Mouse (Mus musculus): ENCODE results near the gene Rassf7. TPM values are rescaled to one million over a fixed set of nuclear protein-coding genes. Genes with fewer than 3 reads are reported as not detected.

Gene Rassf7
- total and polyA plus RNA-seq, 2 experiments from 2014 or later, result 5.8 to 43.2 TPM

DNA sequence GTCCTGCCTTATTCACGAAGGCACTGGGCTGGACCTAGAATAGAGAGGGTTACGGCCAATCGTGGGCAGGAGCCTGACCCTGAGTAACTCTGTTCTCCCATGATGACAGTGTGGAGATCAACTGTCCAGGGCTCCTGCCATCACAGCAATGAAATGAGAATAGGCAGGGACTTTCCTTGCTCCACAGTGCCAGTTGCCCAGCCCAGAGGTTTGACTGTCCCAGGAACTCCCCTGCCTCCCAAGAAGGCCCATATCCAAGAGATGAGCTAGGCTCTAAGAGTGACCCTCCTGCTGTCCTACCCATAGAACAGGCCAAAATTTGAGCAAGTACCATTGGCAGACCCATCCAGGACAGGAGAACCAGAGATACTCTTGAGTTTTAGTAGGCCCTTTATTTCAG, 26.9 kb upstream of the Rassf7 start:
- Histone ChIP-seq H3K36me3 (replicated peaks; ENCODE audit: control insufficient read depth, insufficient read depth, low read length) (peaks cover 34% of the 10 kb centered on the region), H3K4me2 (ENCODE audit: low read depth, low read length) (no peak overlapping the region), H3K4me1 (ENCODE audit: control insufficient read depth, insufficient read depth) (peaks cover 5% of the 10 kb centered on the region; the same call in 1 of the 2 replicates), H3K9ac (replicated peaks; ENCODE audit: low read depth, low read length) (no peak overlapping the region), H3K9me3 (replicated peaks; ENCODE audit: control insufficient read depth, low read length) (no peaks in the 10 kb centered on the region), H3K27me3 (ENCODE audit: control insufficient read depth, insufficient read depth, low read length) (no peaks in the 10 kb centered on the region), H3K4me3 (ENCODE audit: low read depth, low read length) (no peak overlapping the region), H3K27ac (ENCODE audit: low read depth) (no peak overlapping the region)
- TF ChIP-seq CTCF (IDR thresholded peaks at IDR 0.05; ENCODE audit: low read depth) (no peak), EP300 (IDR thresholded peaks at IDR 0.05; ENCODE audit: low read depth) (no peak)
- ATAC-seq (ENCODE audit: insufficient read depth, low read depth) (no peak), DNase-seq (ENCODE audit: low spot score) (no peak)
- 89% methylated on average over 3 of the region's 3 CpGs for WGBS

DNA sequence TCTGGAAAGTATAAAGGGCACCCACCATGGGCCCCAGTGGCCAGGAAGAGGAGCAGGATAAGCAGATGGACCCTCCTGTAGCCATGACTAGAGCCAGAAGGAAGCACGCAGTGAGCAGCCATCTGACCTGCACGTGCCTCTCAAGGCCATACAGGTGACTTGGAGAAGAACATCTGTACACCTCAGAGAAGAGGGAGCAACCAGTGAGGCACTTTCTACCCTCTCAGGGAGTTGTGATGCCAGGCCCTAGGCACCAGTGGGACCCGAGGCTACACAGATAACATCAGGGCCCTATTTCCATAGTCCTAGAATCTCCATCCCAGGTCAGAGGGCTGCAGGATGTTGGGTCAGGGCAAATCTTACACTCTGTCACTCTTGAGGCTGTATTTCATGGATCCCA, 25.4 kb upstream of the Rassf7 start:
- peaks cover 5% of the 10 kb centered on the region for H3K4me1 ChIP-seq (ENCODE audit: control insufficient read depth, insufficient read depth)
- ATAC-seq (ENCODE audit: insufficient read depth, low read depth) (no peak), DNase-seq (ENCODE audit: low spot score) (no peak)
- no peak overlapping the region for H3K4me3 ChIP-seq (ENCODE audit: low read depth, low read length)
- no peaks in the 10 kb centered on the region for H3K9me3 ChIP-seq (replicated peaks; ENCODE audit: control insufficient read depth, low read length)
- H3K9ac ChIP-seq (replicated peaks; ENCODE audit: low read depth, low read length), result no peak overlapping the region
- H3K27ac ChIP-seq (ENCODE audit: low read depth), result no peak overlapping the region
- no peaks in the 10 kb centered on the region for H3K27me3 ChIP-seq (ENCODE audit: control insufficient read depth, insufficient read depth, low read length)
- 85% methylated on average over 3 of the region's 3 CpGs for WGBS
- H3K4me2 ChIP-seq (ENCODE audit: low read depth, low read length), result no peak overlapping the region
- no peak for TF ChIP-seq EP300 (IDR thresholded peaks at IDR 0.05; ENCODE audit: low read depth)
- no peak for TF ChIP-seq CTCF (IDR thresholded peaks at IDR 0.05; ENCODE audit: low read depth)
- peaks cover 34% of the 10 kb centered on the region for H3K36me3 ChIP-seq (replicated peaks; ENCODE audit: control insufficient read depth, insufficient read depth, low read length)

DNA sequence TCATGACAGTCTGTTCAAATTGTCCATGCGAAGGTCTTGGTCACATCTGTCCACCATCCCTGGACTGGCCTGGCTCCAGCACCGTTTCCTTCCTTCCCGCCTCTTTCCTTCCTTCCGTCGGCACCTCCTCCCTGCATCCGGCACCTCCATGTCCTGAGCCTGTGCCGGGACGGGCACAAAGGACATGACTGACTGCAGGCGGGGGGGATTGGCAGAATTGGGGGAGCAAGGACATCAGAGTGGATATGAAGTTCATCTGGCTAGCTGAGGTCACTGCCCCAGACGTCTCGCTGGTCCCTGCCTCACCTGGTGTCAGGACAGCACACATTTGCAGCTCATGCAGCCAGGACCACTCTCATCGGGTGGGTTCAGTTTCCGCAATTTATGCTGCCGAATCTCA, 24.6 kb upstream of the Rassf7 start:
- ATAC-seq (ENCODE audit: insufficient read depth, low read depth) (no peak), DNase-seq (ENCODE audit: low spot score) (no peak)
- no peaks in the 10 kb centered on the region for H3K27me3 ChIP-seq (ENCODE audit: control insufficient read depth, insufficient read depth, low read length)
- 72% methylated on average over 14 of the region's 14 CpGs for WGBS
- no peak overlapping the region for H3K27ac ChIP-seq (ENCODE audit: low read depth)
- H3K4me1 ChIP-seq (ENCODE audit: control insufficient read depth, insufficient read depth), result peaks cover 5% of the 10 kb centered on the region
- H3K4me2 ChIP-seq (ENCODE audit: low read depth, low read length), result no peak overlapping the region
- TF ChIP-seq EP300 (IDR thresholded peaks at IDR 0.05; ENCODE audit: low read depth), result no peak
- no peak for TF ChIP-seq CTCF (IDR thresholded peaks at IDR 0.05; ENCODE audit: low read depth)
- H3K9me3 ChIP-seq (replicated peaks; ENCODE audit: control insufficient read depth, low read length), result no peaks in the 10 kb centered on the region
- no peak overlapping the region for H3K4me3 ChIP-seq (ENCODE audit: low read depth, low read length)
- peaks cover 34% of the 10 kb centered on the region for H3K36me3 ChIP-seq (replicated peaks; ENCODE audit: control insufficient read depth, insufficient read depth, low read length)
- no peak overlapping the region for H3K9ac ChIP-seq (replicated peaks; ENCODE audit: low read depth, low read length)

DNA sequence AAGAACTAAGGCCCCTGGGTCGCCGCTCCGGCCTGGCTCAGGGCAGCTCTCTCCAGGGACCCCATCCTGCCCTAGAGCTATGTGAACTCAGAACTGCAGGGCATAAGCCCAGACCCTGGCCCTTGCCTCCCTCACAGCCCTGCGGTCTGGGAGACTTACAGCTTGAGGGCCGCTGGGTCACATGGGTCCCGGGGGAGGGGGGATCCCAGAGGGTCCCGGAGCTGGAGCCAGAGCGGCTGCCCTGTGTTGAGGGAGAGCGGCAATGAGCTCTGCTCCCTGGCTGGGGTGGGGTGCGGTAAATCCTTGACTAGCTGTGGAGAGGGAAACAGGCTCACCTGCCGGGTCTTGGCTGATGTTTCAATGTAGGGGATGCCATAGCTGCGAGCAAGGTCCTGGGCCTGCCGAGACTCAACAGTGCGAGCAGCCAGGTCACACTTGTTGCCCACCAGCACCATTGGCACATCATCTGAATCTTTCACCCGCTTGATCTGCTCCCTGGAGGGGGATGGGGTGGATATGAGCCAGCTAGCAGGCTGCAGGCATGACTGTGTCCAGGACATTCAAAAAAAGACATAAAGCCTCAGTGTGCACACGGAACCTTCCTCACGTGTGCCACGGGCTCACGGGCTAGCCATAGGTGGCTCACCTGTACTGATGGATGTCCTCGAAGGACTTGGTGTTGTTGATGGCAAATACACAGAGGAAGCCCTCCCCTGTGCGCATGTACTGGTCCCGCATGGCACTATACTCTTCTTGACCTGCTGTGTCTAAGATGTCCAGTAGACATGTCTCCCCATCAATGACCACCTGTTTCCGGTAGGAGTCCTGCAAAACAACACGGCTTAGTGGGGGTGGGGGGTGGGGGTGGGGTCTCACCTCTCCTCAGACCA, 23.6 kb upstream of the Rassf7 start:
- no peak overlapping the region for H3K9ac ChIP-seq (replicated peaks; ENCODE audit: low read depth, low read length)
- no peaks in the 10 kb centered on the region for H3K9me3 ChIP-seq (replicated peaks; ENCODE audit: control insufficient read depth, low read length)

DNA sequence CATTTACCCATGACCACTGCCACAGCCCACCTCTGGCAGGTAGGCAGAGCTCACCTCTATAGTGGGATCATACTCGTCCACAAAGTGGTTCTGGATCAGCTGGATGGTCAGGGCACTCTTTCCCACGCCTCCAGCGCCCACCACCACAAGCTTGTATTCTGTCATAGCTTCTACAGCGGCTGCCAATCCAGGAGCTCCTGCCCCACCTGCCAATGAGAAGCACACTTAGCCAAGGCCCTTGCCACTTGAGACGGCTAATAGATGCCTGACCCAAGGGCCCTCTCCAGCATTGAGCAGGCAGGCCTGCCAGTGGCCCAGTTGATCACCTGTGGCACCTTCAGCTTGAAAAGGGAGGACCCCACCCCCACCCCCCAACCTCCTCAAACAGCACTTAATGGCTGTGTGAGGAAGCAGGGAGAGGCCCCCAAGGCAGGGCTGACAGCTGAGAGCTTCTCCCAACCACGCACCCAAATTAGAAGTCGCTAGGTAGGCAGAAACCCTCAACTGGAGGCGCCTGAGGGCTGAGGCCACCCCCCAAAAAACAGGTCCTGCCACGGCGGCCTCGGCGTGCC, 22.8 kb upstream of the Rassf7 start:
- TF ChIP-seq CTCF (IDR thresholded peaks at IDR 0.05; ENCODE audit: low read depth), result no peak
- no peak for TF ChIP-seq EP300 (IDR thresholded peaks at IDR 0.05; ENCODE audit: low read depth)
- WGBS, result 28% methylated on average over 12 of the region's 12 CpGs
- no peaks in the 10 kb centered on the region for H3K27me3 ChIP-seq (ENCODE audit: control insufficient read depth, insufficient read depth, low read length)
- peak overlapping the region; percentile 85 for H3K4me3 ChIP-seq (ENCODE audit: low read depth, low read length)
- H3K9ac ChIP-seq (replicated peaks; ENCODE audit: low read depth, low read length), result peak overlapping the region; percentile 81
- H3K9me3 ChIP-seq (replicated peaks; ENCODE audit: control insufficient read depth, low read length), result no peaks in the 10 kb centered on the region
- no peak for ATAC-seq (ENCODE audit: insufficient read depth, low read depth)
- H3K27ac ChIP-seq (ENCODE audit: low read depth), result peak overlapping the region; percentile 79; the same call in 1 of the 2 replicates
- H3K36me3 ChIP-seq (replicated peaks; ENCODE audit: control insufficient read depth, insufficient read depth, low read length), result peaks cover 34% of the 10 kb centered on the region
- DNase-seq (ENCODE audit: low spot score), result no peak
- H3K4me2 ChIP-seq (ENCODE audit: low read depth, low read length), result peak overlapping the region; percentile 73
- peaks cover 5% of the 10 kb centered on the region for H3K4me1 ChIP-seq (ENCODE audit: control insufficient read depth, insufficient read depth)

More for the DNA sequence above, 23.6 kb upstream of the Rassf7 start:
- 85% methylated on average over 24 of the region's 24 CpGs for WGBS
- ATAC-seq (ENCODE audit: insufficient read depth, low read depth), result no peak
- no peak overlapping the region for H3K27ac ChIP-seq (ENCODE audit: low read depth)
- TF ChIP-seq EP300 (IDR thresholded peaks at IDR 0.05; ENCODE audit: low read depth) (no peak), CTCF (IDR thresholded peaks at IDR 0.05; ENCODE audit: low read depth) (no peak)
- H3K27me3 ChIP-seq (ENCODE audit: control insufficient read depth, insufficient read depth, low read length), result no peaks in the 10 kb centered on the region
- peaks cover 34% of the 10 kb centered on the region for H3K36me3 ChIP-seq (replicated peaks; ENCODE audit: control insufficient read depth, insufficient read depth, low read length)
- no peak for DNase-seq (ENCODE audit: low spot score)
- peaks cover 5% of the 10 kb centered on the region for H3K4me1 ChIP-seq (ENCODE audit: control insufficient read depth, insufficient read depth)
- H3K4me2 ChIP-seq (ENCODE audit: low read depth, low read length), result no peak overlapping the region; the same call in 1 of the 2 replicates
- no peak overlapping the region for H3K4me3 ChIP-seq (ENCODE audit: low read depth, low read length)
